Mouse (Mus musculus) bone marrow, adult 2 months (tissue): Measurements from ENCODE around the gene Gm8978.
"Not testable (repeated sequence)": the region's sequence is repeated elsewhere in the genome, so short reads cannot be mapped to it uniquely, and the experiment has no call there.

Experiments
- CTCF ChIP-seq: fragments of 200-500 bp; IDR thresholded peaks from 2 replicates; pipeline ENCODE4 v1.5.1; 2011; ENCODE audit warnings: low read length, control low read depth; ENCODE audit not compliant: control insufficient read depth, insufficient read depth
- POLR2A ChIP-seq: fragments of 200-500 bp; IDR thresholded peaks from 2 replicates; pipeline ENCODE4 v1.6.1; 2011; ENCODE audit warnings: low read depth, mild to moderate bottlenecking, control low read depth, low read length, borderline replicate concordance; ENCODE audit not compliant: control insufficient read depth

- TF ChIP-seq CTCF, POLR2A: not testable (repeated sequence)
Measured at GRCm38 (mm10) chr19:33625152-33625551, at the start of gene Gm8978.
